Mouse (Mus musculus) limb, embryonic 14.5 days (tissue): ENCODE measurements around the gene Dnase1l1. TPM values are rescaled to one million over a fixed set of nuclear protein-coding genes. Genes with fewer than 3 reads are reported as not detected.

Source experiments
- ATAC-seq: fragments of 200-750 bp; cut with Nextera tagmentation; 2 replicates; pipeline ENCODE4 v1.8.0; 2017; ENCODE audit warnings: low read depth, moderate number of reproducible peaks, moderate TSS enrichment; ENCODE audit not compliant: low FRiP score
- DNase-seq: peaks from one replicate; pipeline ENCODE4 v3.0.0-alpha.2; 2015; ENCODE audit warnings: low spot score
- H3K27ac ChIP-seq: fragments of 300-500 bp; sonication (generic); replicated peaks from 2 replicates; pipeline ENCODE4 v1.5.1; 2014; ENCODE audit warnings: low read depth, mild to moderate bottlenecking, low read length, moderate library complexity, mixed read lengths
- H3K27me3 ChIP-seq: fragments of 300-500 bp; sonication (generic); 2 replicates; pipeline ENCODE4 v1.6.1; 2014; ENCODE audit warnings: low read length, mixed read lengths; ENCODE audit not compliant: control insufficient read depth, insufficient read depth
- H3K36me3 ChIP-seq: fragments of 300-500 bp; sonication (generic); 2 replicates; pipeline ENCODE4 v1.6.1; 2014; ENCODE audit warnings: mild to moderate bottlenecking, low read length, moderate library complexity, mixed read lengths; ENCODE audit not compliant: control insufficient read depth, insufficient read depth
- H3K4me1 ChIP-seq: fragments of 300-500 bp; sonication (generic); 2 replicates; pipeline ENCODE4 v1.6.1; 2014; ENCODE audit warnings: antibody characterized with exemption, low read length, mixed read lengths; ENCODE audit not compliant: control insufficient read depth, insufficient read depth
- H3K4me2 ChIP-seq: fragments of 300-500 bp; sonication (generic); replicated peaks from 2 replicates; pipeline ENCODE4 v1.6.1; 2014; ENCODE audit warnings: low read depth, mild to moderate bottlenecking, low read length, moderate library complexity; ENCODE audit not compliant: severe bottlenecking
- H3K4me3 ChIP-seq: fragments of 300-500 bp; sonication (generic); replicated peaks from 2 replicates; pipeline ENCODE4 v1.5.1; 2014; ENCODE audit warnings: low read length
- H3K9ac ChIP-seq: fragments of 300-500 bp; sonication (generic); 2 replicates; pipeline ENCODE4 v1.6.1; 2014; ENCODE audit warnings: mild to moderate bottlenecking, low read depth, low read length, moderate library complexity; ENCODE audit not compliant: severe bottlenecking
- H3K9me3 ChIP-seq: fragments of 300-500 bp; sonication (generic); 2 replicates; pipeline ENCODE4 v1.6.1; 2016; ENCODE audit warnings: low read length; ENCODE audit not compliant: control insufficient read depth
- POLR2A ChIP-seq: fragments of 200-500 bp; IDR thresholded peaks from 2 replicates; pipeline ENCODE4 v1.8.0; 2012; ENCODE audit warnings: inconsistent platforms, mild to moderate bottlenecking, moderate library complexity, borderline replicate concordance; ENCODE audit not compliant: insufficient read depth, insufficient read length; ENCODE audit errors: extremely low read depth
- WGBS: fragments of 180-500 bp; shearing (Covaris S2); extraction: QIAGEN DNeasy Blood & Tissue Kit; methylation state at CpG from one replicate; pipeline ENCODE4 v1.1.7; 2014; 5-methylcytosine and 5-hydroxymethylcytosine counted together
- polyA plus RNA-seq, 2 experiments: library from polyadenylated mRNA; depleted of rRNA in 1 of 2; stranded (reverse) in 1 of 2; unstranded in 1 of 2; fragments of >200 nt; fragmentation: Nextera tagmentation in 1 of 2; extraction: Ambion mirVana in 1 of 2; gene quantifications; 2 replicates each; pipeline versions ENCODE4 v1.2.1 to v1.2.3; 2012 to 2014

Gene Dnase1l1
- polyA plus RNA-seq, 2 experiments: 12.8 to 24.3 TPM

DNA sequence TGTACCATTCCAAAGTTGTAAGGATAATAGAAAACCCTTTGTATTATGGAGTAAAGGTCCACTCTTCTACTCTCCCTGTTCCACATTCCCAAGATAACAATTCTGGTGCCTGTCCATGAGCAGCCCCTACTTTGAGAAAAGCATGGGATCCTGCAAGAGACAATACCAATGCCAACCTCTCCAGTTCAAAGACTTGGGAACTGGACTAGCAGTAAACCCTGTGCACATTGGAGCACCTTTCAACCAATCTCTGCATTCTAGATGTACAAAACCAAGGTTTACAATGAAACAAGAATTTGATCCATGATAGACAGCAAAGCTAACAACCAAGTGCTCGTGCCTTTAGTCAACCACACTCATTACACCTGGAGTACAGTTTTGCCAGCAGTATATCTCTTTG, 37.0 kb downstream of the Dnase1l1 start:
- Histone ChIP-seq H3K4me3 (peak overlapping the region; percentile 55), H3K27ac (peak overlapping the region; percentile 92), H3K9ac (peak overlapping the region; percentile 82), H3K36me3 (peaks cover 35% of the 10 kb centered on the region), H3K4me1 (no peaks in the 10 kb centered on the region), H3K9me3 (no peaks in the 10 kb centered on the region), H3K4me2 (peak overlapping the region; percentile 60), H3K27me3 (no peaks in the 10 kb centered on the region)
- 13% methylated on average over 1 of the region's 1 CpGs for WGBS
- TF ChIP-seq POLR2A: no peak
- no peak for DNase-seq
- no peak for ATAC-seq

DNA sequence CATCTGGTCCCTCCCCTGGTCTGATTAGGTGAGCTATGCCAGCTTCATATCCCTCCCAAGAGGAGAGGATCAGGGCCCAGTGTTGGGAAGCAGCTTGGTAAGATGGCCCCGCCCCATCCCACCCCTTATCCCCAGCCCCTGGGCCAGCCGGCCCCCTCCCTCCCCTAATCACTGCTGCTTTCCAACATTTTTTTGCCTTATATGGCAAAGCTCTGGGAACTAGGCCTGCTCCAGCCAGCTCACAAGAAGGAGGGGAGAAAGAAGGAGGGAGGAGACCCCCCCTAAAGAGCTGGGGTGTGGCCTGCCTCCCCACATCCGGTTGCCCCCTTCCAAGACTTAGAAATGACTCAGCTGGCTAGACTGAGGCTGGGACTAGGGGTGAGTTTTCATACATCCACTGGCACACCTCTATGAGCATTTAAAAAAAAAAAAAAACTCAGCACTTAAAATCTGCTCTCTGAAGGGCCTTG, 37.5 kb downstream of the Dnase1l1 start:
- H3K36me3 ChIP-seq: peaks cover 40% of the 10 kb centered on the region
- no peak for TF ChIP-seq POLR2A
- H3K4me1 ChIP-seq: no peaks in the 10 kb centered on the region
- no peaks in the 10 kb centered on the region for H3K9me3 ChIP-seq
- DNase-seq: peak; percentile 85
- peak; percentile 62 for ATAC-seq
- no peaks in the 10 kb centered on the region for H3K27me3 ChIP-seq
- peak overlapping the region; percentile 55 for H3K4me3 ChIP-seq
- WGBS: 31% methylated on average over 3 of the region's 3 CpGs
- peak overlapping the region; percentile 82 for H3K9ac ChIP-seq
- peak overlapping the region; percentile 60 for H3K4me2 ChIP-seq
- peak overlapping the region; percentile 92; the same call in 1 of the 2 replicates for H3K27ac ChIP-seq

GRCm38 (mm10) chrX:74243807-74244206, 38.3 kb downstream of the Dnase1l1 start:
- H3K27ac ChIP-seq: no peak overlapping the region
- WGBS: 69% methylated on average over 3 of the region's 3 CpGs
- H3K4me2 ChIP-seq: peak overlapping the region; percentile 60
- DNase-seq (no peak), ATAC-seq (no peak)
- no peak for TF ChIP-seq POLR2A
- peak overlapping the region; percentile 25; the same call in 1 of the 2 replicates for H3K9ac ChIP-seq
- peaks cover 48% of the 10 kb centered on the region for H3K36me3 ChIP-seq
- H3K9me3 ChIP-seq: no peaks in the 10 kb centered on the region
- H3K4me1 ChIP-seq: no peaks in the 10 kb centered on the region
- H3K27me3 ChIP-seq: no peaks in the 10 kb centered on the region
- peak overlapping the region; percentile 55 for H3K4me3 ChIP-seq

- no peaks in the 10 kb centered on the region for H3K27me3 ChIP-seq
- peak overlapping the region; percentile 55; the same call in 1 of the 2 replicates for H3K4me3 ChIP-seq
- 85% methylated on average over 2 of the region's 2 CpGs for WGBS
- peak overlapping the region; percentile 60 for H3K4me2 ChIP-seq
- H3K9ac ChIP-seq: peak overlapping the region; percentile 25; the same call in 1 of the 2 replicates
- TF ChIP-seq POLR2A: no peak
- H3K4me1 ChIP-seq: no peaks in the 10 kb centered on the region
- ATAC-seq: no peak
- H3K9me3 ChIP-seq: no peaks in the 10 kb centered on the region
- peaks cover 52% of the 10 kb centered on the region for H3K36me3 ChIP-seq
- H3K27ac ChIP-seq: no peak overlapping the region
- DNase-seq: no peak
These were observed 38.7 kb downstream of the Dnase1l1 start for GRCm38 (mm10) chrX:74243396-74243795.

DNA sequence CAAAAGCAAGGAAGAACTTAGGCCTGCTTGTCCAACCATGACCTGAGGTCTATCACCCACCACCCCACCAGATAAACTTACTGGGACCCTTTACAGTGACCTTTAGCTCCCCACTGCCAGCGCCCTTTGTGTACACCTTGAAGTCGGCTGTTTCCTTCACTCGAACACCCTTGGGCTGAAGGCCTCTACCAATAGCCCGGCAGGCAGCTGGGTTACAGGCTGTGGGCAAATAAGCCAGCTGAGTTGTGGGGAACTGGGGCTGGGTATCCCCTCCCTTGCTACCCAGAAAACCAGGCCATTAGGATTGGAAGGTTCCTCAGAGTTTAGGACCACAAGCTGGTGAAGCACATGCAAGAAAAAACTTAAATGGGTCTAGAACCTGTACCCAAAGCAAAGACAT, 41.8 kb downstream of the Dnase1l1 start:
- no peak for TF ChIP-seq POLR2A
- ATAC-seq (no peak), DNase-seq (no peak)
- H3K4me1 ChIP-seq: no peaks in the 10 kb centered on the region
- no peak overlapping the region for H3K4me3 ChIP-seq
- H3K4me2 ChIP-seq: no peak overlapping the region
- no peak overlapping the region for H3K27ac ChIP-seq
- H3K36me3 ChIP-seq: peaks cover 77% of the 10 kb centered on the region
- no peak overlapping the region for H3K9ac ChIP-seq
- no peaks in the 10 kb centered on the region for H3K9me3 ChIP-seq
- no peaks in the 10 kb centered on the region for H3K27me3 ChIP-seq
- WGBS: 86% methylated on average over 4 of the region's 4 CpGs
